Mouse (Mus musculus) ES-E14 (cell line): Measurements from ENCODE around the gene Zfyve28.

Source experiments
- CHD2 ChIP-seq: IDR thresholded peaks from 2 replicates; pipeline ENCODE4 v1.6.1; 2014; ENCODE audit warnings: mild to moderate bottlenecking, low read depth, low read length, inconsistent platforms
- HCFC1 ChIP-seq: IDR thresholded peaks from 2 replicates; pipeline ENCODE4 v1.6.1; 2012; ENCODE audit warnings: low read length, inconsistent platforms, borderline replicate concordance; ENCODE audit not compliant: insufficient read depth
- ZC3H11A ChIP-seq: IDR thresholded peaks from 2 replicates; pipeline ENCODE4 v1.6.1; 2012; ENCODE audit warnings: low read depth, mild to moderate bottlenecking, inconsistent platforms, low read length, borderline replicate concordance
- ZNF384 ChIP-seq: IDR thresholded peaks from 2 replicates; pipeline ENCODE4 v1.6.1; 2012; ENCODE audit warnings: low read depth, low read length, inconsistent platforms

GRCm38 (mm10) chr5:34230599-34231485, 57.4 kb downstream of the Zfyve28 start:
- TF ChIP-seq ZNF384 (no peak), CHD2 (no peak), ZC3H11A (no peak), HCFC1 (no peak)
